Mouse (Mus musculus): ENCODE results near the gene Tmem30b. TPM values are rescaled to one million over a fixed set of nuclear protein-coding genes. Genes with fewer than 3 reads are reported as not detected.
A peak's percentile ranks its signal among the peaks of the same experiment; 100 is the strongest.

Gene Tmem30b
- 0.45 and 0.61 TPM in 2 replicates for polyA plus RNA-seq (2015; fragmentation: Nextera tagmentation; extraction: Ambion mirVana)

- Histone ChIP-seq H3K36me3 (no peaks in the 10 kb centered on the region), H3K4me2 (peak within 1 kb of the TSS; percentile 58), H3K4me1 (replicated peaks) (peaks cover 14% of the 10 kb centered on the region), H3K27ac (replicated peaks) (no peak within 1 kb of the TSS), H3K9ac (peak within 1 kb of the TSS; percentile 31; the same call in 1 of the 2 replicates), H3K27me3 (peaks cover 94% of the 10 kb centered on the region), H3K4me3 (peak within 1 kb of the TSS; percentile 39), H3K9me3 (no peaks in the 10 kb centered on the region)
- peak; percentile 53; the same call in 1 of the 2 replicates for ATAC-seq (ENCODE audit: low read depth)
- 2% methylated on average over 45 of the region's 61 CpGs for WGBS
Measured at GRCm38 (mm10) chr12:73546086-73546711, at the start of gene Tmem30b. Gene Tmem30b (minus strand): TSS chr12:73546392.

GRCm38 (mm10) chr12:73595226-73595625, 49.0 kb upstream of the Tmem30b start:
- no peaks in the 10 kb centered on the region for H3K27me3 ChIP-seq
- 0 out of 2 replicates have a peak, but pooled peaks cover 9% of the 10 kb centered on the region for H3K4me1 ChIP-seq (replicated peaks)
- no peaks in the 10 kb centered on the region for H3K36me3 ChIP-seq
- no peak overlapping the region for H3K4me3 ChIP-seq
- ATAC-seq (ENCODE audit: low read depth), result no peak
- H3K27ac ChIP-seq (replicated peaks), result no peak overlapping the region
- WGBS, result 58% methylated on average over 8 of the region's 8 CpGs
- H3K4me2 ChIP-seq, result no peak overlapping the region
- no peak overlapping the region for H3K9ac ChIP-seq
- no peaks in the 10 kb centered on the region for H3K9me3 ChIP-seq

DNA sequence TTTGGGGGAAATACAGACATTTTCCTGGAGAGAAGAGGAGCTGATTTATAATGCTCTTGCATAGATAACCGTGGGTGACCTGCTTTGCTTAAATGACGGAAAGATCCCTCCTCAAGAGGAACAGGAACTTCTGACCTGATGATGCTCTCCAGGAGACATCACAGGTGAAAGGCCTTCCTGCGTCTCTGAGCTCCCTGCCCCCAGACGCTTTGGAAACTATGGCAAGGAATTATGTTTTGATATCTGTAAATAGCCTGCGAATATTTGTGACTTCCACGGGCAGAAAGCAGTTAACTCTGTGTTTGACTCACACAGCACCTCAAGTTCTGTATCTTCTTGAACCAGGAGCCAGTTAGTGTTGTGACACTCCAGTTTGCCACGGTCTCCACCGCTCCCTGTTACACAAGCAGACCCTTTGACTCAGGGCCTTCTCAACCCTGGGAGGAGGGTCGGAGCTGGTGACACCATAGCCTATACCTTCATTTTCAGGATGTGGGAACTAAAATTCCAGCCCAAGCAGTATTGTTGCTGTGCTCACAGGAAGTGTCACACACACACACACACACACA, 48.1 kb upstream of the Tmem30b start:
- 0 out of 2 replicates have a peak, but pooled peaks cover 9% of the 10 kb centered on the region for H3K4me1 ChIP-seq (replicated peaks)
- no peaks in the 10 kb centered on the region for H3K36me3 ChIP-seq
- no peaks in the 10 kb centered on the region for H3K9me3 ChIP-seq
- 88% methylated on average over 9 of the region's 9 CpGs for whole genome bisulfite sequencing
- H3K27me3 ChIP-seq, result no peaks in the 10 kb centered on the region
- H3K9ac ChIP-seq, result no peak overlapping the region
- no peak for ATAC-seq (ENCODE audit: low read depth)
- H3K4me2 ChIP-seq, result no peak overlapping the region
- H3K27ac ChIP-seq (replicated peaks), result no peak overlapping the region
- no peak overlapping the region for H3K4me3 ChIP-seq

DNA sequence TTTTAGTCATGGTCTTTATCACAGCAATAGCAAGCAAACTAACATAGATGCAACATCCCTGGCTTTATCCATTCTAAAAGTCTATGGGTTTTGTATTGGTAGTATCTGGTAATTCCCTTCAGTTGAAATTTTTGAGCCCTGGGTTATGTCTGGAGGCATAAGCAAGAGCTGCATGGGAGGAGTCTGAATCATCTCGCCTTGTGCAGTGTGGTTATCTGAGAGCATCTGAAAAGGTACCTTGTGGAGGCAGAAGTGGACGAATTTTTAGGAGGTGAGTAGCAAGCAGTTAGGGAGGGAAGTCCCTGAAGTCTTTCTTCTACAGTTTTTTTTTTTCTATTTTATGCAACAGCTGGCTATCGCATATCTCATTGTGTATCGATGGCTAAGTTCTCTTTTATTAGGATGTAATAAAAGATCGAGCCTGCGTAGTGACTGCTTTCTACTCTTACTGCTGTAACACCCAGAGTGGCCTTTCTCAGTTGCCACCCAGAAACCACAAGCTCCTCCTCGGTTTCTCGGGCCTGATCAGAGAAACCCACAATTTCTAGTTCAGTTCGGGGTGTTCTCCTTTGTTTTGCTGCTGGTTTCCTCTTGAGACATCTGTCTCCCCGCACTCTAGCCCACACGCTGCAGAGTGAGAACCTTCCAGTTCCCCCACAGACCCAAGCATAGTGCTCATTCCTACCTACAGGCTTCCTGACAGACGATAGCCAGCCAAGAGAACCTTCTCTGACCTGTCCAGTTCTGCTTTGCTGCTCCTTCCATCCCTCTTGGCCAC, 47.0 kb upstream of the Tmem30b start:
- no peak overlapping the region for H3K4me2 ChIP-seq
- H3K9me3 ChIP-seq, result no peaks in the 10 kb centered on the region
- no peaks in the 10 kb centered on the region for H3K36me3 ChIP-seq
- no peak overlapping the region for H3K4me3 ChIP-seq
- no peak for ATAC-seq (ENCODE audit: low read depth)
- no peak overlapping the region for H3K27ac ChIP-seq (replicated peaks)
- H3K27me3 ChIP-seq, result peaks cover 8% of the 10 kb centered on the region; the same call in 1 of the 2 replicates
- WGBS, result 87% methylated on average over 12 of the region's 12 CpGs
- 0 out of 2 replicates have a peak, but pooled peaks cover 9% of the 10 kb centered on the region for H3K4me1 ChIP-seq (replicated peaks)
- H3K9ac ChIP-seq, result no peak overlapping the region

- H3K9ac ChIP-seq, result no peak overlapping the region
- no peak overlapping the region for H3K27ac ChIP-seq (replicated peaks)
- WGBS, result 70% methylated on average over 10 of the region's 11 CpGs
- 0 out of 2 replicates have a peak, but pooled peaks cover 9% of the 10 kb centered on the region for H3K4me1 ChIP-seq (replicated peaks)
- H3K27me3 ChIP-seq, result peaks cover 22% of the 10 kb centered on the region
- ATAC-seq (ENCODE audit: low read depth), result no peak
- H3K4me2 ChIP-seq, result no peak overlapping the region
- H3K9me3 ChIP-seq, result no peaks in the 10 kb centered on the region
- no peak overlapping the region for H3K4me3 ChIP-seq
- no peaks in the 10 kb centered on the region for H3K36me3 ChIP-seq
Measured at GRCm38 (mm10) chr12:73591625-73592024, 45.4 kb upstream of the Tmem30b start.

- 69% methylated on average over 15 of the region's 15 CpGs for WGBS
- ATAC-seq (ENCODE audit: low read depth), result no peak
- no peaks in the 10 kb centered on the region for H3K36me3 ChIP-seq
- H3K4me3 ChIP-seq, result no peak overlapping the region
- no peak overlapping the region for H3K27ac ChIP-seq (replicated peaks)
- no peak overlapping the region for H3K9ac ChIP-seq
- H3K27me3 ChIP-seq, result peaks cover 29% of the 10 kb centered on the region
- H3K4me2 ChIP-seq, result no peak overlapping the region
- H3K9me3 ChIP-seq, result no peaks in the 10 kb centered on the region
- peaks cover 12% of the 10 kb centered on the region for H3K4me1 ChIP-seq (replicated peaks)
Measured at GRCm38 (mm10) chr12:73590627-73591276, 44.6 kb upstream of the Tmem30b start.

DNA sequence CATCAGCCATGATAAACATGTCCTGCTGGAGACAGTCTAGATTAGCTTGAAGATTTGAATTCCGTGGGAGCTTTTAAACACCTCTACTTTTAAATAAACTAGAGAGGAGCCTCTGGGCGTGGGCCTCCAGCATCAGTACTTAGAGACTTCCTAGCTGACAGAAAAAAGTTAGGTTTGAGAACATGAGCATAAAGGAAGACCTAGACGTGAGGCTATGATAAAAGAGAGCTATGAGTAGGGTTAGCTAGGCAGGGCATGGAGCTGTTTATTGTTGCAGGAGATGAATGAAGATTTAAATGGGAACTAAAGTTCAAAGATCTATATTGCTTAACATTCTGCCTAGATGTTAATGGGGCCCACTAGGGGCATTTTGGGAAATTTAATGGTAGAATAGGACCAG, 41.1 kb upstream of the Tmem30b start:
- Histone ChIP-seq H3K36me3 (no peaks in the 10 kb centered on the region), H3K4me3 (no peak overlapping the region), H3K9ac (no peak overlapping the region), H3K27me3 (peaks cover 52% of the 10 kb centered on the region), H3K4me2 (peak overlapping the region; percentile 12; the same call in 1 of the 2 replicates), H3K9me3 (no peaks in the 10 kb centered on the region), H3K4me1 (replicated peaks) (peaks cover 21% of the 10 kb centered on the region), H3K27ac (replicated peaks) (no peak overlapping the region)
- no peak for ATAC-seq (ENCODE audit: low read depth)
- WGBS, result 59% methylated on average over 3 of the region's 3 CpGs

DNA sequence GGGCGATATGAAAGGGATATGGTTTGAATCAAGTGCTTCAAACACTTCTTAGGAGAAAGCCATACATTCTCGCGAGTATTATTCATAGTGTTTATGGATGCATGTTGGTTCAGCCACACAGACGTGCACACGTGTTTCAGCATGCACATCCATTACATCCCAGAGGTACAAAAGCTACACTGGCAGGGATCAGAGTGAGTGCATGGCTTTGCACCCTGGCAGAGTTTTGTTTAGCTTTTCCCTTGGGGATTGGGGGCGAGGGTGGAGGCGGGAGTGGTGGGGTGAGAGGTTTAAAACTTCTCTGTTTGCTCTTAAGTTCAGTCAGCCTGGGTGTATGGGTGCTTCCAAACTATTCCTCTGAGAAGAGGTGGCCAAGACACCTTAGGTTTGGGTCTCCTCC, 39.7 kb upstream of the Tmem30b start:
- no peak for ATAC-seq (ENCODE audit: low read depth)
- no peak overlapping the region for H3K27ac ChIP-seq (replicated peaks)
- no peaks in the 10 kb centered on the region for H3K36me3 ChIP-seq
- peak overlapping the region; percentile 80 for H3K4me2 ChIP-seq
- peak overlapping the region; percentile 71 for H3K4me3 ChIP-seq
- peaks cover 21% of the 10 kb centered on the region for H3K4me1 ChIP-seq (replicated peaks)
- H3K9ac ChIP-seq, result peak overlapping the region; percentile 83
- 4% methylated on average over 7 of the region's 7 CpGs for WGBS
- no peaks in the 10 kb centered on the region for H3K9me3 ChIP-seq
- H3K27me3 ChIP-seq, result peaks cover 57% of the 10 kb centered on the region

DNA sequence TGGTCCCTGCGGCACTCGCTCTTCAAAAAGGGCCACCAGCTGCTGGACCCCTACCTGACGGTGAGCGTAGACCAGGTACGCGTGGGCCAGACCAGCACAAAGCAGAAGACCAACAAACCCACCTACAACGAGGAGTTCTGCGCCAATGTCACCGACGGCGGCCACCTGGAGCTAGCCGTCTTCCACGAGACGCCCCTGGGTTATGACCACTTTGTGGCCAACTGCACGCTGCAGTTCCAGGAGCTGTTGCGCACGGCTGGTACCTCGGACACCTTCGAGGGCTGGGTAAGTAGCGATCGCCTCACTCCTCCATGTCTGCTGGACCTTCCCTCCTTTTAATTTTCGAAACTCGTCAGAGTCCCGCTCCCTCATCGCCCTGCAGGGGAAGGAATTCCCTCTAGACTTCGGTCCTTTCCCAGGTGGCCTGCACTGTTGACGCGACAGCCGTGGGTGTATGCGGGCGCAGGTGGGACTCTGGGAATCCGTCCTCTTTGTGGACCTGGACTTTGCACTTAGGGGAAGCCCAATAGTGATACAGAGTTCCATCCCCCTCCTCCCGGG, 39.1 kb upstream of the Tmem30b start:
- Histone ChIP-seq H3K4me2 (peak overlapping the region; percentile 80), H3K27me3 (peaks cover 62% of the 10 kb centered on the region), H3K9ac (peak overlapping the region; percentile 83), H3K27ac (replicated peaks) (peak overlapping the region; percentile 75), H3K9me3 (no peaks in the 10 kb centered on the region), H3K36me3 (no peaks in the 10 kb centered on the region), H3K4me3 (peak overlapping the region; percentile 71), H3K4me1 (replicated peaks) (peaks cover 21% of the 10 kb centered on the region)
- WGBS, result under 1% methylated on average over 33 of the region's 33 CpGs
- peak; percentile 32 for ATAC-seq (ENCODE audit: low read depth)

- Histone ChIP-seq H3K4me1 (replicated peaks) (peaks cover 21% of the 10 kb centered on the region), H3K36me3 (no peaks in the 10 kb centered on the region), H3K27me3 (peaks cover 65% of the 10 kb centered on the region), H3K4me3 (peak within 1 kb of the TSS; percentile 71), H3K9ac (peak within 1 kb of the TSS; percentile 83), H3K27ac (replicated peaks) (peak within 1 kb of the TSS; percentile 75), H3K4me2 (peak within 1 kb of the TSS; percentile 80), H3K9me3 (no peaks in the 10 kb centered on the region)
- ATAC-seq (ENCODE audit: low read depth), result peak; percentile 91
- under 1% methylated on average over 51 of the region's 61 CpGs for WGBS
Measured at GRCm38 (mm10) chr12:73584610-73585240, 38.5 kb upstream of the Tmem30b start, which contains the start of gene Prkch. Gene Prkch (plus strand): TSS chr12:73584796.

Measured in neural tube, embryonic 13.5 days (tissue).